Mouse (Mus musculus) olfactory bulb, adult 2 months (tissue): Measurements from ENCODE around the gene Basp1. TPM values are rescaled to one million over a fixed set of nuclear protein-coding genes. Genes with fewer than 3 reads are reported as not detected.

Experiments used
- H3K27ac ChIP-seq: fragments of 200-500 bp; 2 replicates; pipeline ENCODE4 v1.5.1; 2012; ENCODE audit warnings: low read depth, low read length; ENCODE audit not compliant: insufficient read depth
- H3K4me1 ChIP-seq: fragments of 200-500 bp; 2 replicates; pipeline ENCODE4 v1.6.1; 2012; ENCODE audit warnings: low read length; ENCODE audit not compliant: control insufficient read depth, insufficient read depth
- H3K4me3 ChIP-seq: fragments of 200-500 bp; 2 replicates; pipeline ENCODE4 v1.5.1; 2012; ENCODE audit warnings: mild to moderate bottlenecking, low read depth, low read length, moderate library complexity; ENCODE audit not compliant: insufficient read depth
- CTCF ChIP-seq: fragments of 200-500 bp; IDR thresholded peaks from 2 replicates; pipeline ENCODE4 v1.5.1; 2012; ENCODE audit warnings: low read depth, mild to moderate bottlenecking, low read length, moderate library complexity; ENCODE audit not compliant: insufficient read depth
- POLR2A ChIP-seq: fragments of 200-500 bp; IDR thresholded peaks from 2 replicates; pipeline ENCODE4 v1.6.1; 2012; ENCODE audit warnings: mild to moderate bottlenecking, low read depth, low read length, moderate library complexity; ENCODE audit not compliant: insufficient read depth
- WGBS: fragments of 180-500 bp; shearing (Covaris S2); methylation state at CpG from one replicate; pipeline ENCODE4 v1.1.7; 2018; 5-methylcytosine and 5-hydroxymethylcytosine counted together
- polyA plus RNA-seq: library from polyadenylated mRNA; stranded (reverse); fragments of >200 nt; gene quantifications from 2 replicates; pipeline ENCODE4 v1.2.4, GENCODE M21; 2012; ENCODE audit warnings: low replicate concordance; ENCODE audit not compliant: missing spikeins, insufficient read depth, insufficient read length

Gene Basp1
- polyA plus RNA-seq, 1 experiment, result not detected

DNA sequence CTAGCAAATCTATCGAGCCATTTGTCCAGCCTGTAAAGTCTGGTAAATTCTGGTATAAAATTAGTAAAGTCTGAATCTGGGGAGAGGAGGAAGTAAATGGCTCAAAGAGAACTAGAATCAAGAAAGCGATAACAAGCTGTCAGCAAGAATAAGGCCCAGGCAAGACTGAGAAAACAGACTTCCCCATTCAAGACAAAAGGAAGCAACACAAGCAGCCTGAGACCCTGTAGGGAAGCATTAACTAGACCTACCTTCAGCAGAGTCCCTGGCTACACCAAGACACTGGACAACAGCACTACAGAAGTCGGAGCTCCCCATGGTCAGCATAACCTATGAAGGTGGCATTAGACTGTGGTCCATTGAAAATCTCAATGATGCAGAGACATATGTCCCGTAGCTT is 91.9 kb downstream of the Basp1 start:
- no peaks in the 10 kb centered on the region for H3K4me1 ChIP-seq
- no peak overlapping the region for H3K4me3 ChIP-seq
- TF ChIP-seq POLR2A (no peak), CTCF (no peak)
- 88% methylated on average over 4 of the region's 4 CpGs for WGBS
- no peak overlapping the region for H3K27ac ChIP-seq

DNA sequence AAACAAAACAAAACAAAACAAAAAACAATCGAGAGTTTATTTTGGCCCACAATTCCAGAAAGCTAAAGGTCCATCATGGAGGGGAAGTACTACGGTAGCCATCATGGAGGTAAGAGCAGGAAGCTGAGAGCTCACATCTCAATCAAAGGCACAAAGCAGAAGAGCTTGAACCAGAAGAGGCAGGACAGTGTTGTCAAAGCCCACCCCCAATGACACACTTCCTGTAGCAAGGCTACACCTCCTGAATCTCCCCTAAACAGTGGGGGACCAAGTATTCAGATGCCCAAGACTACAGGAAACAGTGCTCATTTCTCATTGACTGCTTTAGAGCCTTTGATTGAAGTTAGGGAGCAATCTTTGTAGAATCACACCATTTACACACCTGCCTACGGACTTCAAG is 99.1 kb downstream of the Basp1 start:
- TF ChIP-seq CTCF (no peak), POLR2A (no peak)
- WGBS, result 95% methylated on average over 3 of the region's 3 CpGs
- H3K27ac ChIP-seq, result no peak overlapping the region
- no peak overlapping the region for H3K4me3 ChIP-seq
- no peaks in the 10 kb centered on the region for H3K4me1 ChIP-seq

Other genes starting within 250 kb of the Basp1 start
- 135 TPM in 1 of 2 replicates, not detected in the other for gene Myo10, start 208.8 kb upstream of the Basp1 start, polyA plus RNA-seq